Mouse (Mus musculus) embryonic fibroblast, embryonic 13.5 days (primary cell): Measurements from ENCODE around the gene Psmc3.

Source experiments
- CTCF ChIP-seq: IDR thresholded peaks from 2 replicates; pipeline ENCODE4 v1.5.1; 2011; ENCODE audit warnings: mild to moderate bottlenecking, control low read depth, low read length, moderate library complexity, borderline replicate concordance; ENCODE audit not compliant: insufficient read depth
- POLR2A ChIP-seq: IDR thresholded peaks from 2 replicates; pipeline ENCODE4 v1.6.1; 2011; ENCODE audit warnings: low read depth, mild to moderate bottlenecking, control low read depth, low read length, moderate library complexity

DNA sequence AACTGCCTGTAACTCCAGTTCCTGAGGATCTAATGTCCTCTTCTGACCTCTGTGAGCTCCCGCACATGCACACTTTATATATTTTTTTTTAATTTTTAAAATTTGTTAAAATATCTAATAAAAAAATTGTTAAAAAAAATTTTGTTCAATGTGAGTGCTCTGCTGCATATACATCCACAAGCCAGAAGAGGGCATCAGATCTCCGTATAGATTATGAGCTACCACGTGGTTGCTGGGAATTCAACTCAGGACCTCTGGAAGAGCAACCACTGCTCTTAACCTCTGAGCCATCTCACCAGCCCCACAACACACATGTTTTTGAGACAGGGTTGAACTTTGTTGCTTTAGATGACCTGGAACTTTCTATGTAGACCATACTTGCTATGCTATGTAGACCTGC is 20.8 kb upstream of the Psmc3 start:
- no peak for TF ChIP-seq CTCF
- no peak for TF ChIP-seq POLR2A
